Mouse (Mus musculus): ENCODE results near the gene Dalrd3.

The Dalrd3 gene

DNA sequence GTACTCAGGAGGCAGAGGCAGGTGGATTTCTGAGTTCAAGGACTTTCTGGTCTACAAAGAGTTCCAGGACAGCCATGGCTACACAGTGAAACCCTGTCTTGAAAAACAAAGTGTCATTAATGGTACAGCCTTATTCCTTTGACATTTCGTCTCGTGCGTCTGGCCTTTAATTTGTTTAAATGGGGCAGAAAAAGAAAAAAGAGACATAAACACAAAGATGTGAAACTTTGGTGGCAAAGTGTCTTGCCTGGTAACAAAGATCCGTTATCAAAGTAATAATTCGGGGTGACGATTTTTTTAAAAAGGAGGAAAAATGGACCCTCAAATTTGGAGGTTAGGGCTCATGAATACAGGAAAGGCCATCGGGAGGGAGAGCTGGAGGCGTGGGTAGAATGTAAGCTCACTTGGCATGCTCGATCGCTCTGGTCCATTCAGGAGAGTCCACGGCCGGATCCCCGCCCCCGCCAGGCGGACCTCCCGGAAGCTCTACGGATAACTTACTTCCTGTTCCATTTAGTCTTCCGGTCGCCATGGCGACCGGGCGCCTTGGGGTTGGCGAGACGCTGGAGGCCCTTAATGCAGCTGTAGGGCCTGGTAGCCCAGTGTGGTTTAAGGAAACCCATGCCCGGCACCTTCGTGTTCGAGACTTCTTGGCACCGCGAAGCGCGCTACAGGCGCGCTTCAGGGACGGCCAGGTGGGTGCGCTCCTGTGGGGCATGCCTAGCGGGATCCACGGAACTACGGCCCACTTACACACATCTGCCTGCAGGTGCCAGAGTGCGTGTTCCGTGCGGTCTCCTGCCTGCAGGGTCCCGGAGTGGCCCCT, at the start of gene Dalrd3:
Dalrd3 (plus strand) TSS at position 506 of the 826 bp plus-strand sequence.
- DNase-seq (ENCODE audit: low spot score): peak; percentile 94

DNA sequence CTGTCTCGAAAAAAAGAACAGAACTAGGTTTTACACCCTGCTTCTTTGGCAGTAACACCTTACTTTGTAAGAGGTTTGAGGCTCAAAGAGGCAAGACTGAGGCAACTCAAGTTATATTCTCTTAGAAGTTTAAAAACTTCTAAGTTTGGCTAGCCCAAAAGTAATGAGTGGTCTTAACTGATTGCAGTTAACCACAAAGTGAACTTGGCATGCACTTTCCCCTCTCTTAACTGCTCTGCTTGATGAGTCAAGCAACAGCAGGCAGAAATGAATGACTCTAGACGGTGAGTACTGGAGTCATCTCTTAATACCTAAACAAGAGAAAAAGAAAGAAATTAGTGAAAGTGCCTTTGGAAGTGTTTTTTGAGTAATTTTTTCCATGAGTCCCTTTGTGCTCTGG, 48.1 kb upstream of the Dalrd3 start:
- DNase-seq (ENCODE audit: low spot score): no peak

DNA sequence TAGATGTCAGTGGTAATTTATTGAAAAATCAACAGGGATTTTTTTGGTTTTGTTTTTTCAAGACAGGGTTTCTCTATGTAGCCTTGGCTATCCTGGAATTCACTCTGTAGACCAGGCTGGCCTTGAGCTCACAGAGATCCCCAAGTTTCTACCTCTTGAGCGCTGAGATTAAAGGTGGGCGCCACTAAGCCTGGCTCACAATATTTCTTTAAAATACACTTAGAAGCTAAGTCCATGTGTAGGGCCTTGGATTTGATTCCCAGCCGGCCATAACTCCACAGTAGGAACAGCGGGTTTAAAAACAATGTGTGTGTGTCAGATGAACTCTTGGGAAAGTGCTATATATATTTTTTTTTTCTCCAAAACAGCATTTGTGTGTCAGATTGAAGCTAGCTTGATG, 46.3 kb upstream of the Dalrd3 start:
- DNase-seq (ENCODE audit: low spot score): no peak

DNA sequence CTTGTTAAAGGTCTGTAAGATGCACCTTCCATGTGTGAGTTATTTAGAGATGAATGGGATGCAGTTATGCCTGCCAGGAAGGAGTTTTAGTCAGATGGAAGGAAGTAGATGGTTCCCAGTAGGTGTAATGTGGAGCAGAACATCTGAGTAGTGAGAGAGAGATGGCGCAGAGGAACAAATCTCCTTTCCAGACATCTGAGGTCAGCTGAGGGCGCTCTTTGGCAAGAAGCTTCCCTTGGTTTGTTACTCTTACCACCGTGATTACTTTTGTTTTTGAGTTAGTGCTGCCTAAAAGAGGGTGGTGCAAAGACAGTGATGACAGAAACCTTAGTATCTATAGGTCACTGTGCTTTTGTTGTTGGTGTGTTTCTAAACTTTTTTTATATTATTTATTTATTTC, 44.3 kb upstream of the Dalrd3 start:
- DNase-seq (ENCODE audit: low spot score): no peak

DNA sequence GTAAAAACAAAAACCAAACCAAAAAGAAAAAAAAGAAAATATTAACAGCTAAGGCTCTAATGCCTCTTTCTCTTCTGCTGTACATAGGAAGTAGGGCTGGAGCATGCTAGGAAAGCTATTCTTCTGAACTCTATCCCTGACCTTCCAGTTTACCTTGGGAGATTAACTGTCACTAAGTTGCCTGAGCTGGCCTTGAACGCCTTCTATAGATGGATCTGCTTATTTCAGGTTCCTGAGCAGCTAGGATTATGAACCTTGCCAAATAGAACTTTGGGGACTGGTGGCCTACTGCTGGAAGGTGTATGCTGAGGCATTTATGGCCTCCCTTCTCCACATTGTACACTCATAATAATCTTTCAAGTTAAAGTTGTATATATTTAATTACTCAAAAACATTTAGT, 38.7 kb upstream of the Dalrd3 start:
- no peak for DNase-seq (ENCODE audit: low spot score)

DNA sequence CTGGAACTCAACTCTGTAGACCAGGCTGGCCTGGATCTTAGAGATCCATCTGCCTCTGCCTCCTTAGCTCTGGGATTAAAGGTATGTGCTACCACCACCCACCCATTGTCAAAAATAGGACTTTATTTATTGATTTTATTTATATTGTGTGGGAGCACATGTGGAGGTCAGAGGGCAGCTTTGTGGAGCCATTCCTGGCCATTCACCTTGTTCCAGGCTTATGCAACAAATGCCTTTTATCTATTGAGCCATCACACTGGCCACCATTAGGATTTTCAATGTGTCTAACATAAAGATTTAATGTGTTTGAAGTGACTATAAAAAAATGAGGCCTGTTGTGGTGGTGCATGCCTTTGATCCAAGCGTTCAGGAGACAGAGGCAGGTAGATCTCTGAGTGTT, 38.2 kb upstream of the Dalrd3 start:
- DNase-seq (ENCODE audit: low spot score): no peak

DNA sequence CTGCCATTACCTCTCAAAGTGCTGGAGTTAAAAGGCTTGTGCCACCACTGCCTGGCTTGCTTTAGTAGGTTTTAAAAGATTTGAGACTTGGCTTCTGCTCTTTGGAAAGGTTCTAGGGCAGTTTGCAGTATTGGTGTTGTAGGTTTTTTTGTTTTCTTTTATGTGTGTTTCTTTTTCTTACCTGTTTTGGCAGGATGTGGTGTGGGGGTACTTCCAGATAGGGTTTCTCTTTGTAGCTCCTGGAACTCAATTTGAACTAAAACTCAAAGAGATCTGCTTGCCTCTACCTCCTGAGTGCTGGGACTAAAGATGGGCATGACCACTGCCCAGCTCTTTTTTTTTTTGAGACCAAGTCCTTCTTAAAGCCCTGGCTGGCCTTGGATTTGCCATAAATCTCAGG, 28.8 kb upstream of the Dalrd3 start:
- no peak for DNase-seq (ENCODE audit: low spot score)

DNA sequence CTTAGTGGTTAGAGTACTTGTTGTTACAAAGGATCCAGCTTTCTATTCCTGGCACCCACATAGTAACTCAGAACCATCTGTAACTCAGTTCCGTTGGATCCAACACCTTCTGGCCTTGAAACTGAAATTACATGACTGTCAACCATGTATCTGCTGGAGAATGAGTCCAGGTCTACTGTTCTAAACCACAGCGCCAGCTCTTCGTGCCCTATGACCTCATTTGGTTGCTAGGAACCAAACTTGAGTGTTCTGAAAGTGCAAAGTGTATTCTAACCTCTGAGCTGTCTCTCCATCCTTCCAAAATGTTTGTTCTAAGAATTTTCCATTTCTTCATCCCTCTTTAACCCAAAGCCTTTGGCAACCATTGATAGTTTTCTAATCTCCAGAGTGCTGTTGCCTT, 23.7 kb upstream of the Dalrd3 start:
- no peak for DNase-seq (ENCODE audit: low spot score)

DNA sequence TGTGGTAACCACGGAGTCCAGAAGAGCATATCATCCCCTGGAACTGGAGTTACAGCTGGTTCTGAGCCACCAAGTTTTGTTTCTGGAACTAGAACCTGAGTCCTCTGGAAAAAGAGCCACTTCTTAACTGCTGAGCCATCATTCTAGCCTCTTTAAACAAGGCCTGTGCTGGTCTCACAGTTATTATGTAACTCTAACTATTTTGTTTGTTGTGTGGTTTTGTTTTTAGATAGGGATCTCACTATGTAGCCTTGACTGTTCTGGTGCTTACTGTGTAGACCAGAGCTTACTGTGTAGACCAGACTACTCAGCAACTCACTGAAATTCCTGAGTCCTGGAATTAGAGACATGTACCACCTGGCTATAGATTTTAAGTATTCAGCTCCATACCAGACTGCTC, 22.8 kb upstream of the Dalrd3 start:
- DNase-seq (ENCODE audit: low spot score): no peak

DNA sequence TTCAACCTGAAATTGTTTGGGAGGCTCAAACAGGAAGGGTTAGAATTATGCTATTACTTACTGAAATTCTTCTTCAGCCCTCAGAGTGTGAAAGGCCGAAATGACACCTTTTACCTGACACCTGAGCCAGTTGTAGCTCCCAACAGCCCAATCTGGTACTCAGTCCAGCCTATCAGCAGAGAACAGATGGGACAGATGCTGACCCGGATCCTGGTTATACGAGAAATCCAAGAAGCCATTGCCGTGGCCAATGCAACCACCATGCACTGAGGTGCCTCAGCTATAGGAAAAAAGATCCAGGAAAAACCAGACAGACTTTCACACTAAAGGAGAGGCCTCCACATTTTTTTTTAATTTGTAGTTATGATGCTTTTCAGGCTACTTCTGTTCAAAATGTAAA, 10.5 kb upstream of the Dalrd3 start:
- no peak for DNase-seq (ENCODE audit: low spot score)

DNA sequence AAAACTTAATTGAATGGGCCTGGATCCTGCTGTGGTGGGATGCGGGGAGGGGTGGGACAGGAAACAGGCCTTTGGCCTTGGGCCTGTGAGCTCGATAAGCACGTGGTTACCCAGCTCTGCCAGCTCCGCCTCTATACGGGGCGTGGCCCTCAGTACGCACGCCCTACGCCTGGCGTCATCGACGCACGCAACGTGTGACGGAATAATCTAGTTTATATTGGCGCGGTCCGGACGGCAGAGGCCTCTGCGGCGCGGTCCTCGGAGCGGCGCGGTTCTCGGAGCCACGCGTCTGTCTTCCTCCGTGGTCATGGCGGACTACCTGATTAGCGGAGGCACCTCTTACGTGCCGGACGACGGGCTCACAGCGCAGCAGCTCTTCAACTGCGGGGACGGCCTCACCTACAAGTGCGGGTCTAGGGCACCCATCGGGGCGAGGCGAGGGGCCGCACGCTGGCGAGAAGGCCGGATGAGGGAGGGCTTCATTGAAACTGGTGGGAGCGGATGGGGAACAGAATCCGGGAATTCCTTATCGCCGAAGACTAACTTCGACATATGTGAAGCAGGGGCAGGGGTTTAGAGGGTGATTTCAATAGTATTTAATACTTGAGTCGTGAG, 9.4 kb upstream of the Dalrd3 start, which contains the start of gene Impdh2:
Impdh2 (plus strand) TSS at position 60 of the 615 bp plus-strand sequence.
- DNase-seq (ENCODE audit: low spot score): peak; percentile 97

DNA sequence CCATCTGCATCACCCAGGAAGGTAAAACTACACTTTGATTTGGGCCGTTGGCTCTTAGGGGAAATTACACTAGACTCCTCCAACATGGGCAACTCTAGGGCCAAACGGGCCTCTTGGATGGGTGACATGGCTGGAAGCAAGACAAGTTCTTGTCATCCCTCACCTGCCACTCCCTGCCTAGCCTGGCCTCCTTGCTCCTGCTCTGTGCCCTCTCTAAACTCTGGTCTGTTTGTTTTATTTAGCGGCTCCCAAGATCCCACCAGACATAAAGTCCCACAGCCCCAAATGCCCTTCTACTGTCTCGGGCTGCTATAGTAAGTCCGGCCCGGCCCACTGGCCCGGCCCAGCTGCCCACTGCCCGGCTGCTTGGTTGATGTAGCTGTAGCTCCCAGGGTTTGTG, 6.0 kb upstream of the Dalrd3 start:
- DNase-seq (ENCODE audit: low spot score): no peak

DNA sequence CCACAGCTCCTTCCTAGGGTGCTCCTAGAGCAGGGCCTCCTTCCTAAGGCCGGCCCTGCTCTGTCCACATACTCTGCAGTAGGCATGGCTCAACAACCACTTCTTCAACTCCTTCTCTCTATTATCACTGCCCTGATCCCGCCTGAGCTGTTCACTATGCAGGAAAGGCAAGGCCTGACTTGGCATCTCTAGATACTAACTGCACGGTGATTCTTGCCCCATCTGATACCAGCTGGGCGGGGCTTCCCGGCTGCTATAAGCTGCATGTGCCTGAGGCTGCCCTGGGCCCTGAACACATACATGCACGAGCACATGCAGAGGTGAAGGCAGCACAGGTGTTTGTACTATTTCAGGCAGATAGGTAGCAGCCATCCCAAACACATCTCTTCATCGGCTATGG, 5.6 kb upstream of the Dalrd3 start:
- DNase-seq (ENCODE audit: low spot score): no peak

DNA sequence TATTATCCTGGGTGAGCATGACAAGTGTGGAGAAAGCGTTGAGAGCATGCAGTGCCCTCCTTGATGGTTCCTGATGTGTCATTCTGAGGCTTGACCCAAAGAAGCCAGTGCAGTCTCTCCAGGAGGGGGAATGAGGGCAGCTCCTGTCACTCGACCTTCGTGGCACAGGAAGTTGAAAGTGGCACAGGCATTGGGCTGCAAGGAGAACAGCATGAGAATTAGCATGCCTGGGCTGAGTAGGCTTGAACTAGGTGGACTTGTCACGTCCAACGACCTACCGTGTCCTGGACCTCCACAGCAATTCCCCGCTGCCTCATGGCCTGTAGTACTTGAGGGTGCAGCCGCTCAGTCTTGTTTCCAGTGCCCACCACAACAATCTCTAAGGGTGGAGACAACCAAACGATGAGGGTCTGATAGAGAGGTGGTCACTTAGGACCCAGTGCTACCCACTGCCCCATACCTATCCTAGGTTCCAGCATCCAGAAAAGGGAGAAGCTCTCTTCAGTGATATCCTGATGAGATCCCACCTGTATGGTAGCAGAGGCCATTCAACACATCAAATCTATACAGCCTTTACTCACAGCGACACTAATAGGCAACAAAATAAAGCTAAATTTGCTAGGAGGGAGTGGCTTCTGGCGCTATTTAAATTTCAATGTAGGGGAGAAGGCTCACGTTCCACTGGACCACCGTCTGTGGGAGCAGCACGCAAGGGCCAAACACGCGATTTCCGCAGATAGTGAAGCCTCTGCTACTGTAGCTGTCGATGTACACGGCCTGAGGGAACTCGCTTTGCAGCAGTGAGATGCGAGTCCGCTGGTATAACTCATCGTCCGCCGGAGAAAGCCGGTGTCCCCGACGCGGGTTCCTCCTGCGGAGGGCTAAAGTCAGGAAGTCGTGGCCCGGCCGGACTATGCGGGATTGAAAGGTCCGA, 3.5 kb upstream of the Dalrd3 start:
- DNase-seq (ENCODE audit: low spot score): no peak

DNA sequence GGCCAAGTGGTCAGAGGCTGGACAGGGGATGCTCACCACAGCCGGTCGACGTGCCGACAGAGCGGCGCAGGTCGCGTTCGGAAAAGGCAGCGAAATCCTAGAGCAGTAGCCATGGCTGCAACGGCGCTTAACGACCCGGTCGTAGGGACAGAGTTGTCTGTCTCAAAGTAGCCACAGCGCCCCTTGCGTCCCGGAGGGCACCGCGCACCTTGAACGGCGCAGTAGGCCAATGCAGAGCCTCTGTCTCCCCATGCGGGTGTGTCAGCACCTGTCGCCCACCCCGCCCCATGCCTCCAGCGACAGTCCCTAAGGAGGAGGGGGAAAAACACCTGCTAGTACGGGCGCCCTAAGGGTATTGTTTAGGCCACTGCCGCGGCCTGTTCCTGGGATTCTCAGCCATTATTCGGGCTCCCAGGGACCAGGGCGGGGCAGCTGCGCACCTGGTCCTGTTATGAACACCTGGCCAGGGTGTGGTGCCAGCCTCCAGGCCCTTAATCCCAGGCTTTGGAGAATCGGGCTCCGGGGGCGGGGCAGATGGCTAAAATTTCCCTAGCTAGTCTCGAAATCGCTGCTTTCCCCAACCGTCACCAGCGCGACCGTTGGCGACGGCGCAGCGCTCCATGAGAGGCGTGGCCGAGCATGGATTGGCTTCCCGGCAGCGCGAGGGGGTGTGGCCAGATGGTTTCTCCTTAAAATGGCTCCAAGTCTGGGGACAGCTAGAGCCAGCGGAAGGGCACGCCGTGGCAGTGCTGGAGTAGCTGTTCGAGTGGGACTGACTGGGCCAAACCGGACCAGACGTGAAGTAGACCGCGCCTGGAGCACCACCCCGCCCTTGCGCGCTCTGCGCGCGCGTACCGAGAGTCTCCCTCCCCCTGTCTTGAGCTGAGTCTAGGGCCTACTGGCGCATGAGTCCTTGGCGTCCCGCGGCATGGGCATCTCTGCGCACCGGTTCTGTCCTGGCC, 2.6 kb upstream of the Dalrd3 start, which contains the start of gene Ndufaf3:
Ndufaf3 (minus strand) TSS at position 620 of the 962 bp plus-strand sequence.
- DNase-seq (ENCODE audit: low spot score): peak; percentile 96

DNA sequence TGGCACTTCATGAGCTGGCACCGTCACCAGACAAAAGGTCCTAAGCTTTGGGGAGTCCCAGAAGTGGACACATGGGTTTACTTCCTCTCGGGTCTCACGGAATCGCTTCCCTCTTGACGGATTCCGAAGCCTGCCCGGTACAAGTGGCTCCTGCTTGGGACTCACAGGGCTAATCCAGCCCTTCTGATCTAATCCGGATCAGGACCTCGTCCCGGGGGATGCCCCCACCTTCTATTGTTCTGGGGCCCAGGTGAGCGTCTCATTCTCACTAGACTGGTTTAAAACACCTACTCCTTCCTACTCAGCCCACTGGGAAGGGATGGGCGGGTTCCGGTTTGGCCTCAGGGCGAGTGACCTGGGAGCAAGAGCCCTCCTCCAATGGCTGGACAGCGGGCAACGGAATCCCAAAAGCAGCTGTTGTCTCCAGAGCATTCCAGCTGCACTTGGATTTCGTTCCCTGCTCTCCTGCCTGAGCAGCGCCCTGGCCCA, 1.7 kb upstream of the Dalrd3 start:
- DNase-seq (ENCODE audit: low spot score): peak; percentile 17

DNA sequence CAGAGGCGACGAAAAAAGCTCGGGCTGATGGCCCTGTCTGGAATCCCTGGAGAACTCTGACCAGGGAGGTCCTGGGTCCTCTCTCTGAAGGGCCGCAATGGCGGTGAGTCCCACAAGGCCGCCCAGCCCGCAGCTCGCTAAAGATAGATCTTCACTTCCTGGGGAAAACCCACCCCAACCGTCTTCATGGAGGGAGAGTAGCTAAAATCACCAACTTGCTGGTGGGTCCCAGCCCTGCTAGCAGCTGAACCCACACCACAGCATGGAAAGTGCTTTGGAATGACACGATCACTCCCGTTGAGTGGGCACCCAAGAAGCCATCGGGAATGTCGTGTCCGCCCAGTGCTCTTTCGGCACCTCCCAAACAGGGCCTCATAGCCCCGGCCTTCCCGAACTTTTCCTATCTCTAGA, 1.2 kb upstream of the Dalrd3 start:
- DNase-seq (ENCODE audit: low spot score): no peak

DNA sequence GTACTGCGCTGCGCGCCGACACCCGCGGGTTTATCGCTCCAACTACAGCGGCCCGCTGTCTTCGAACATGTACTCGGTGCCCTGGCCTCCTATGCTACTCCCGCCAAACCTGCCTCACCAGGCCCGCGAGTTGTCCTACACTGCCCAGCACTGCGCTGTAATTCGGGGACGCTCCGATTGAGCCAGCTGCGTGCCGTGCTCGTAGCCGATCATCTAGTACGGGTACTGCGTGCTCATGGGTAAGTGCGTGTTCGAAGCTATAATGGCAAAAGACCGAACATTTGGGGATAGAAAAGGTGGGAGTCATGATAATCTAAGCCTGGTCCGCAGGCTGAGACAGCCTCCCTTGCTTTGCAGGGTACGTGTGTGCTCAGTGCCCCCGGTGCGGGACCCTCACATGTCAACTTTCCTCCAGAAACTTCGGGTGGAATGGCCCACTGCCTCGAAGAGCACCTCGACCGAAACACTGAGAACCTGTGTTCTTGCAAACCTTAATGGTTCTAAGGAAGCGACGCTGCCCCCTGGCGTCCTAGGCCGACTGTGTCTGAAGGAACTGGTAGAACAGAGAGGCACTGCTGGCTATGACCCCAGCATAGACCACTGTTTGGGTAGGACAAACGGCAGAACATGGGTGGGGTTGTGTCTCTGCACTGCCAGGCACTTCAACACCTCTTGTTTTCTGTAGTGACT, 666 bp downstream of the Dalrd3 start:
- DNase-seq (ENCODE audit: low spot score): peak; percentile 87

DNA sequence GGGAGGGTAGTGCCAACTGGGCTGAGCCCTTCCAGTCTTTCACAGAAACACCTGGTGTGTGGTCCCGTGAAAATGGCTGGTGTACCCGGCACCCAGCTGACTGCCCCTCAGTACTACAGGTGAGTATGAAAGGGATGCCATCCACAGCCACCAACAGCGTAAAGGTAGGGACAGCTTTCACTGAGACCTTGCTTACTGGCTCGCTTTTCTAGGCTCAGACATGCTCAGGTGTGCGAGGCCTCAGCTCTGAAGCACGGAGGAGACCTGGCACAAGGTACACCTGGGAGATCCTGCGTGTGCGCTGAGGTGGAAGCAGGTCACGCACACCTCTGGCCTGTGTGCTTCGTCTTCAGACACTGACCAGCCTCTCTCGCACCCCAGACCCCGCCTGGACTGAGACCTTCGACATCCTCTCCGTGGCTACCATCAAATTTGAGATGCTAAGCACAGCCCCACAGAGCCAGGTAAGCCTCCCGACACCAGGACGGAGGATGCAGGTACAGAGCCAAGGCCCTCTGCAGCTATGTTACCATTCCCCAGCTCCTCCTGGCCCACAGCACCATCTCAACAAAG, 1.8 kb downstream of the Dalrd3 start:
- no peak for DNase-seq (ENCODE audit: low spot score)

DNA sequence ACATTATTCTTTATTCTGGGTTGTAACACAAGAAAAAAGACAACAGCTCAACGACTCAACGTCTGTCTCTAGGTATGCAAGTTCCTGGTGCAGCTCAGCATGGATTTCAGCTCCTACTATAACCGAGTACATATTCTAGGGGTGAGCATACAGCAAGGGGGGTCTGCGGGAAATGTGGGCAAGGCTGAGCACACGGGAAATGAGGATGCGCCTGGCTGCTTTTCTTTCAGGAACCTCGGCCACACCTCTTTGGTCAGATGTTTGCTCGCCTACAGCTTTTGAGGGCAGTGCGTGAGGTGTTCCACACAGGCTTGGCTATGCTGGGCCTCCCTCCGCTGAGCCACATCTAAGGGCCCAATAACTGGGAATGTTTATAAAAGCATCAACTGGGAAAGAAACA, 2.6 kb downstream of the Dalrd3 start:
- no peak for DNase-seq (ENCODE audit: low spot score)
